Mouse (Mus musculus) ovary, postnatal 36 days (tissue): ENCODE measurements around the gene Acbd5.
"Not testable (repeated sequence)": the region's sequence is repeated elsewhere in the genome, so short reads cannot be mapped to it uniquely, and the experiment has no call there.

Experiments
- DNase-seq: peaks from one replicate; pipeline ENCODE4 v3.0.0; 2022; ENCODE audit warnings: low spot score, mixed read lengths

Acbd5 gene

GRCm38 (mm10) chr2:23067552-23068369 lies at the start of gene Acbd5:
Gene Acbd5, plus strand, starts transcription at chr2:23068167.
- peak; percentile 92 for DNase-seq

- DNase-seq, result no peak
Observed at GRCm38 (mm10) chr2:23019170-23019569, 48.8 kb upstream of the Acbd5 start.

- no peak for DNase-seq
Observed at GRCm38 (mm10) chr2:23021320-23021719, 46.6 kb upstream of the Acbd5 start.

- DNase-seq, result no peak
Observed at GRCm38 (mm10) chr2:23021721-23022120, 46.2 kb upstream of the Acbd5 start.

GRCm38 (mm10) chr2:23023023-23023422 lies 44.9 kb upstream of the Acbd5 start:
- no peak for DNase-seq

- no peak for DNase-seq
Observed at GRCm38 (mm10) chr2:23023714-23024282, 44.2 kb upstream of the Acbd5 start.

- no peak for DNase-seq
Observed at GRCm38 (mm10) chr2:23026379-23026778, 41.6 kb upstream of the Acbd5 start.

- DNase-seq, result no peak
Observed at GRCm38 (mm10) chr2:23028826-23029225, 39.1 kb upstream of the Acbd5 start.

GRCm38 (mm10) chr2:23030631-23031030 lies 37.3 kb upstream of the Acbd5 start:
- no peak for DNase-seq

- DNase-seq, result no peak
Observed at GRCm38 (mm10) chr2:23034692-23035435, 33.1 kb upstream of the Acbd5 start.

- DNase-seq, result no peak
Observed at GRCm38 (mm10) chr2:23035467-23035866, 32.5 kb upstream of the Acbd5 start.

GRCm38 (mm10) chr2:23039082-23040000 lies 28.6 kb upstream of the Acbd5 start:
- no peak for DNase-seq

- DNase-seq, result peak; percentile 88
Observed at GRCm38 (mm10) chr2:23040001-23040646, 27.8 kb upstream of the Acbd5 start, which contains the start of gene Abi1. Gene Abi1, minus strand, starts transcription at chr2:23040241.

- not testable (repeated sequence) for DNase-seq
Observed at GRCm38 (mm10) chr2:23040690-23041089, 27.3 kb upstream of the Acbd5 start.

GRCm38 (mm10) chr2:23041457-23041856 lies 26.5 kb upstream of the Acbd5 start:
- no peak for DNase-seq

- no peak for DNase-seq
Observed at GRCm38 (mm10) chr2:23042189-23042588, 25.8 kb upstream of the Acbd5 start.

- DNase-seq, result no peak
Observed at GRCm38 (mm10) chr2:23045703-23046102, 22.3 kb upstream of the Acbd5 start.

GRCm38 (mm10) chr2:23048006-23048405 lies 20.0 kb upstream of the Acbd5 start:
- no peak for DNase-seq

GRCm38 (mm10) chr2:23051890-23052289 lies 16.1 kb upstream of the Acbd5 start:
- no peak for DNase-seq

- DNase-seq, result no peak
Observed at GRCm38 (mm10) chr2:23052523-23052922, 15.4 kb upstream of the Acbd5 start.

- DNase-seq, result no peak
Observed at GRCm38 (mm10) chr2:23068370-23068737, 387 bp downstream of the Acbd5 start.
